Mouse (Mus musculus) embryonic facial prominence, embryonic 10.5 days (tissue): ENCODE results near the gene Slit3. TPM values are rescaled to one million over a fixed set of nuclear protein-coding genes. Genes with fewer than 3 reads are reported as not detected.

ENCODE experiments used
- DNase-seq: peaks from one replicate; pipeline ENCODE4 v3.0.0-alpha.2; 2017; ENCODE audit warnings: low spot score
- H3K27ac ChIP-seq: fragments of 300-500 bp; sonication (generic); replicated peaks from 2 replicates; pipeline ENCODE4 v1.5.1; 2016; ENCODE audit warnings: mild to moderate bottlenecking
- H3K27me3 ChIP-seq: fragments of 300-500 bp; sonication (generic); replicated peaks from 2 replicates; pipeline ENCODE4 v1.6.1; 2016; ENCODE audit warnings: low read depth, mild to moderate bottlenecking; ENCODE audit not compliant: poor library complexity, severe bottlenecking
- H3K36me3 ChIP-seq: fragments of 300-500 bp; sonication (generic); replicated peaks from 2 replicates; pipeline ENCODE4 v1.6.1; 2016; ENCODE audit warnings: mild to moderate bottlenecking, moderate library complexity
- H3K4me1 ChIP-seq: fragments of 300-500 bp; sonication (generic); 2 replicates; pipeline ENCODE4 v1.6.1; 2016
- H3K4me3 ChIP-seq: fragments of 300-500 bp; sonication (generic); 2 replicates; pipeline ENCODE4 v1.5.1; 2016; ENCODE audit warnings: mild to moderate bottlenecking, moderate library complexity
- H3K9me3 ChIP-seq: fragments of 300-500 bp; sonication (generic); 2 replicates; pipeline ENCODE4 v1.6.1; 2016; ENCODE audit warnings: mild to moderate bottlenecking
- WGBS: fragments of 180-500 bp; shearing (Covaris S2); methylation state at CpG from one replicate; pipeline ENCODE4 v1.1.7; 2016; 5-methylcytosine and 5-hydroxymethylcytosine counted together
- polyA plus RNA-seq: library from polyadenylated mRNA; unstranded; fragments of >200 nt; fragmentation: Nextera tagmentation; extraction: Ambion mirVana; gene quantifications from 2 replicates; pipeline ENCODE4 v1.2.1, GENCODE M21; 2016

Slit3 gene
- polyA plus RNA-seq, 1 experiment from 2014 or later: 12.6 TPM

- Histone ChIP-seq H3K27ac (no peak overlapping the region), H3K4me3 (no peak overlapping the region), H3K27me3 (peaks cover 29% of the 10 kb centered on the region), H3K36me3 (peaks cover 18% of the 10 kb centered on the region), H3K4me1 (peaks cover 32% of the 10 kb centered on the region), H3K9me3 (no peaks in the 10 kb centered on the region)
- DNase-seq: no peak
- WGBS: 78% methylated on average over 4 of the region's 4 CpGs
Measured at GRCm38 (mm10) chr11:35607191-35607590, 486.2 kb downstream of the Slit3 start.

GRCm38 (mm10) chr11:35608794-35609193 lies 487.8 kb downstream of the Slit3 start:
- H3K36me3 ChIP-seq: peaks cover 18% of the 10 kb centered on the region
- H3K27me3 ChIP-seq: peaks cover 43% of the 10 kb centered on the region
- no peaks in the 10 kb centered on the region for H3K9me3 ChIP-seq
- no peak for DNase-seq
- H3K4me3 ChIP-seq: no peak overlapping the region
- WGBS: 72% methylated on average over 5 of the region's 5 CpGs
- peaks cover 34% of the 10 kb centered on the region for H3K4me1 ChIP-seq
- H3K27ac ChIP-seq: no peak overlapping the region

GRCm38 (mm10) chr11:35612262-35612896 lies 491.4 kb downstream of the Slit3 start:
- DNase-seq: peak; percentile 56
- Histone ChIP-seq H3K9me3 (no peaks in the 10 kb centered on the region), H3K4me3 (no peak overlapping the region; the same call in 1 of the 2 replicates), H3K27me3 (peaks cover 53% of the 10 kb centered on the region), H3K36me3 (peaks cover 18% of the 10 kb centered on the region), H3K4me1 (peaks cover 38% of the 10 kb centered on the region), H3K27ac (peak overlapping the region; percentile 27; the same call in 1 of the 2 replicates)
- WGBS: 39% methylated on average over 13 of the region's 13 CpGs

GRCm38 (mm10) chr11:35614530-35614929 lies 493.5 kb downstream of the Slit3 start:
- H3K27me3 ChIP-seq: peaks cover 50% of the 10 kb centered on the region
- DNase-seq: no peak
- no peaks in the 10 kb centered on the region for H3K9me3 ChIP-seq
- H3K27ac ChIP-seq: no peak overlapping the region
- WGBS: 43% methylated on average over 3 of the region's 3 CpGs
- H3K4me1 ChIP-seq: peaks cover 44% of the 10 kb centered on the region
- no peak overlapping the region for H3K4me3 ChIP-seq
- H3K36me3 ChIP-seq: peaks cover 18% of the 10 kb centered on the region

- H3K27ac ChIP-seq: no peak overlapping the region
- peaks cover 11% of the 10 kb centered on the region for H3K36me3 ChIP-seq
- no peak for DNase-seq
- WGBS: 91% methylated on average over 14 of the region's 14 CpGs
- H3K4me3 ChIP-seq: no peak overlapping the region
- peaks cover 11% of the 10 kb centered on the region; the same call in 1 of the 2 replicates for H3K27me3 ChIP-seq
- H3K4me1 ChIP-seq: peaks cover 22% of the 10 kb centered on the region
- no peaks in the 10 kb centered on the region for H3K9me3 ChIP-seq
Measured at GRCm38 (mm10) chr11:35619421-35619820, 498.4 kb downstream of the Slit3 start.

- H3K36me3 ChIP-seq: peaks cover 3% of the 10 kb centered on the region; the same call in 1 of the 2 replicates
- WGBS: 84% methylated on average over 3 of the region's 3 CpGs
- H3K27me3 ChIP-seq: 0 out of 2 replicates have a peak, but pooled peaks cover 2% of the 10 kb centered on the region
- H3K27ac ChIP-seq: no peak overlapping the region
- H3K4me3 ChIP-seq: no peak overlapping the region
- DNase-seq: no peak
- peaks cover 21% of the 10 kb centered on the region for H3K4me1 ChIP-seq
- H3K9me3 ChIP-seq: no peaks in the 10 kb centered on the region
Measured at GRCm38 (mm10) chr11:35622736-35623135, 501.7 kb downstream of the Slit3 start.

- Histone ChIP-seq H3K27ac (no peak overlapping the region), H3K4me3 (no peak overlapping the region), H3K27me3 (0 out of 2 replicates have a peak, but pooled peaks cover 2% of the 10 kb centered on the region), H3K36me3 (peaks cover 6% of the 10 kb centered on the region), H3K9me3 (no peaks in the 10 kb centered on the region), H3K4me1 (peaks cover 10% of the 10 kb centered on the region)
- DNase-seq: no peak
- WGBS: 92% methylated on average over 21 of the region's 21 CpGs
Measured at GRCm38 (mm10) chr11:35624515-35625270, 503.7 kb downstream of the Slit3 start.

GRCm38 (mm10) chr11:35625576-35625975 lies 504.6 kb downstream of the Slit3 start:
- no peak overlapping the region for H3K27ac ChIP-seq
- WGBS: 69% methylated on average over 6 of the region's 6 CpGs
- peaks cover 10% of the 10 kb centered on the region for H3K4me1 ChIP-seq
- no peak for DNase-seq
- 0 out of 2 replicates have a peak, but pooled peaks cover 2% of the 10 kb centered on the region for H3K27me3 ChIP-seq
- H3K9me3 ChIP-seq: no peaks in the 10 kb centered on the region
- peaks cover 15% of the 10 kb centered on the region for H3K36me3 ChIP-seq
- no peak overlapping the region for H3K4me3 ChIP-seq

GRCm38 (mm10) chr11:35626161-35626885 lies 505.3 kb downstream of the Slit3 start:
- Histone ChIP-seq H3K4me1 (peaks cover 17% of the 10 kb centered on the region), H3K27me3 (0 out of 2 replicates have a peak, but pooled peaks cover 2% of the 10 kb centered on the region), H3K36me3 (peaks cover 21% of the 10 kb centered on the region), H3K9me3 (no peaks in the 10 kb centered on the region), H3K4me3 (no peak overlapping the region), H3K27ac (no peak overlapping the region)
- 85% methylated on average over 10 of the region's 10 CpGs for WGBS
- DNase-seq: no peak

- peaks cover 34% of the 10 kb centered on the region for H3K36me3 ChIP-seq
- no peak overlapping the region for H3K27ac ChIP-seq
- 89% methylated on average over 3 of the region's 3 CpGs for WGBS
- peaks cover 17% of the 10 kb centered on the region for H3K4me1 ChIP-seq
- H3K27me3 ChIP-seq: 0 out of 2 replicates have a peak, but pooled peaks cover 2% of the 10 kb centered on the region
- H3K4me3 ChIP-seq: no peak overlapping the region
- DNase-seq: no peak
- no peaks in the 10 kb centered on the region for H3K9me3 ChIP-seq
Measured at GRCm38 (mm10) chr11:35627815-35628214, 506.8 kb downstream of the Slit3 start.

GRCm38 (mm10) chr11:35632262-35632661 lies 511.2 kb downstream of the Slit3 start:
- 90% methylated on average over 5 of the region's 5 CpGs for WGBS
- Histone ChIP-seq H3K4me1 (peaks cover 25% of the 10 kb centered on the region), H3K36me3 (peaks cover 50% of the 10 kb centered on the region), H3K4me3 (no peak overlapping the region), H3K27me3 (no peaks in the 10 kb centered on the region; the same call in 1 of the 2 replicates), H3K27ac (no peak overlapping the region), H3K9me3 (no peaks in the 10 kb centered on the region)
- no peak for DNase-seq

- Histone ChIP-seq H3K4me1 (peaks cover 50% of the 10 kb centered on the region), H3K36me3 (peaks cover 26% of the 10 kb centered on the region), H3K27ac (no peak overlapping the region), H3K9me3 (no peaks in the 10 kb centered on the region), H3K4me3 (no peak overlapping the region), H3K27me3 (no peaks in the 10 kb centered on the region; the same call in 1 of the 2 replicates)
- DNase-seq: no peak
- WGBS: 78% methylated on average over 7 of the region's 7 CpGs
Measured at GRCm38 (mm10) chr11:35637102-35637501, 516.1 kb downstream of the Slit3 start.
